30 mouse cellular contexts compared by ENCODE assay signal in genomic region chr15:11877273-11877672, GRCm38 (mm10). TPM values are rescaled to one million over a fixed set of nuclear protein-coding genes. Genes with fewer than 3 reads are reported as not detected.
DNase-seq lines count a peak whose midpoint lies in the region; ATAC-seq and TF ChIP-seq lines count a peak whose summit lies in the region.
"Had no signal": no experiment of that assay in that cellular context is flagged by ENCODE, and none has a peak within 500 bp of the region (broad histone marks: within the 10 kb centered on the region; RNA-seq: fewer than 3 reads in every experiment).

No protein-coding gene starts in this region.

- no peak overlapping the region for H3K4me2 ChIP-seq in heart, embryonic 12.5 days
- no peak overlapping the region for H3K4me2 ChIP-seq in lung, postnatal 0 days (replicated peaks; ENCODE audit: low read depth, low read length)
- H3K4me2 ChIP-seq: embryonic facial prominence, embryonic 13.5 days; forebrain, embryonic 13.5 days; hindbrain, embryonic 12.5 days; intestine, embryonic 15.5 days; limb, embryonic 15.5 days; liver, embryonic 13.5 days; midbrain, embryonic 12.5 days; neural tube, embryonic 12.5 days had no signal

- no peak overlapping the region for H3K4me3 ChIP-seq in heart, embryonic 12.5 days
- H3K4me3 ChIP-seq in lung, postnatal 0 days (ENCODE audit: low read depth, low read length), result no peak overlapping the region
- H3K4me3 ChIP-seq: embryonic facial prominence, embryonic 13.5 days; erythroblast, embryonic 14.5 days; forebrain, embryonic 13.5 days; hindbrain, embryonic 12.5 days; intestine, embryonic 15.5 days; limb, embryonic 15.5 days; liver, embryonic 13.5 days; midbrain, embryonic 12.5 days; myocyte; neural tube, embryonic 12.5 days had no signal

- H3K4me1 ChIP-seq in heart, embryonic 12.5 days (replicated peaks), result 0 out of 2 replicates have a peak, but pooled peaks cover 7% of the 10 kb centered on the region
- no peaks in the 10 kb centered on the region for H3K4me1 ChIP-seq in lung, postnatal 0 days (ENCODE audit: insufficient read depth, low read depth, low read length)
- H3K4me1 ChIP-seq: embryonic facial prominence, embryonic 13.5 days; forebrain, embryonic 13.5 days; hindbrain, embryonic 12.5 days; intestine, embryonic 15.5 days; limb, embryonic 15.5 days; liver, embryonic 13.5 days; midbrain, embryonic 12.5 days; neural tube, embryonic 12.5 days had no signal

- WGBS in heart, embryonic 12.5 days, result 59% methylated on average over 2 of the region's 2 CpGs
- WGBS in lung, postnatal 0 days, result 54% methylated on average over 2 of the region's 2 CpGs

- no peak overlapping the region for H3K27ac ChIP-seq in heart, embryonic 12.5 days (ENCODE audit: poor library complexity, severe bottlenecking)
- no peak overlapping the region for H3K27ac ChIP-seq in lung, postnatal 0 days (ENCODE audit: low read length)
- H3K27ac ChIP-seq: embryonic facial prominence, embryonic 13.5 days; forebrain, embryonic 13.5 days; hindbrain, embryonic 12.5 days; hindbrain, postnatal 0 days; intestine, embryonic 15.5 days; limb, embryonic 15.5 days; liver, embryonic 13.5 days; midbrain, embryonic 12.5 days; neural tube, embryonic 12.5 days had no signal

- TF ChIP-seq CTCF in lung, postnatal 0 days (IDR thresholded peaks at IDR 0.05), result no peak

- peaks cover 5% of the 10 kb centered on the region; the same call in 1 of the 2 replicates for H3K9me3 ChIP-seq in heart, embryonic 12.5 days (replicated peaks)
- 0 out of 2 replicates have a peak, but pooled peaks cover 3% of the 10 kb centered on the region for H3K9me3 ChIP-seq in lung, postnatal 0 days (ENCODE audit: low read length)
- H3K9me3 ChIP-seq: intestine, embryonic 15.5 days; limb, embryonic 15.5 days; liver, embryonic 13.5 days; neural tube, embryonic 12.5 days had no signal

- H3K36me3 ChIP-seq in heart, embryonic 12.5 days, result peaks cover 17% of the 10 kb centered on the region
- no peaks in the 10 kb centered on the region for H3K36me3 ChIP-seq in lung, postnatal 0 days (ENCODE audit: insufficient read depth, low read length)
- H3K36me3 ChIP-seq: embryonic facial prominence, embryonic 13.5 days; hindbrain, embryonic 12.5 days; intestine, embryonic 15.5 days; limb, embryonic 15.5 days; midbrain, embryonic 12.5 days; neural tube, embryonic 12.5 days had no signal

- intact Hi-C loops in heart, postnatal 10 days (cut with DNase I), result no loop called here
- intact Hi-C loops in heart, postnatal 25 days (cut with DNase I), result no loop called here

- ATAC-seq in heart, embryonic 12.5 days (ENCODE audit: insufficient number of reproducible peaks, low FRiP score), result no peak
- no peak for ATAC-seq in lung, postnatal 0 days
- ATAC-seq: forebrain, embryonic 13.5 days; hindbrain, postnatal 0 days; intestine, embryonic 15.5 days had no signal

- H3K27me3 ChIP-seq in heart, embryonic 12.5 days (replicated peaks), result no peaks in the 10 kb centered on the region
- no peaks in the 10 kb centered on the region for H3K27me3 ChIP-seq in lung, postnatal 0 days (replicated peaks; ENCODE audit: insufficient read depth, low read length)
- H3K27me3 ChIP-seq: embryonic facial prominence, embryonic 13.5 days; forebrain, embryonic 13.5 days; hindbrain, embryonic 12.5 days; intestine, embryonic 15.5 days; limb, embryonic 15.5 days; liver, embryonic 13.5 days; midbrain, embryonic 12.5 days; neural tube, embryonic 12.5 days had no signal

- no peak for TF ChIP-seq EP300 in lung, postnatal 0 days (IDR thresholded peaks at IDR 0.05)

- H3K9ac ChIP-seq in heart, embryonic 12.5 days, result no peak overlapping the region
- H3K9ac ChIP-seq in lung, postnatal 0 days (replicated peaks; ENCODE audit: low read depth), result no peak overlapping the region
- H3K9ac ChIP-seq: embryonic facial prominence, embryonic 13.5 days; forebrain, embryonic 13.5 days; hindbrain, embryonic 12.5 days; intestine, embryonic 15.5 days; limb, embryonic 15.5 days; liver, embryonic 13.5 days; midbrain, embryonic 12.5 days; neural tube, embryonic 12.5 days had no signal

- peak; percentile 92 for DNase-seq in heart, adult 11 months
- DNase-seq in heart, postnatal 10 days, result peak; percentile 12 to 41
- DNase-seq in heart, postnatal 25 days (ENCODE audit: low spot score), result no peak
- peak; percentile 41 for DNase-seq in lung, postnatal 36 days
- no peak for DNase-seq in lung, postnatal 0 days (ENCODE audit: low spot score)
- no peak for DNase-seq in left cerebral cortex, adult 11 months (ENCODE audit: low spot score)
- DNase-seq: adrenal gland, postnatal 25 days; cerebellum, adult 11-12 months; cerebellum, adult 9-11 months; embryo, embryonic 11 days; gastrocnemius, postnatal 10 days; kidney, postnatal 14 days; liver, embryonic 13.5 days; lung, adult 18-20 months; lung, postnatal 10 days; thymus, postnatal 4 days had no signal

RNA-seq across cellular contexts. Expression of gene Npr3, which starts 29.8 kb away (rescaled TPM):
- 16.4 and 17.6 TPM in 2 replicates for polyA plus RNA-seq in heart, embryonic 12.5 days (2016; fragmentation: Nextera tagmentation; extraction: Ambion mirVana)
- 10 to 100 TPM; 29.2 to 32.9 TPM for total RNA-seq in heart, postnatal 10 days (2021)
- total RNA-seq in heart, postnatal 25 days (2021), result 10 to 100 TPM; 34.0 to 38.2 TPM
- 11.2 and 16.4 TPM in 2 replicates for polyA plus RNA-seq in lung, postnatal 0 days (2015; fragmentation: Nextera tagmentation; extraction: Ambion mirVana)
- total RNA-seq: granulocyte monocyte progenitor cell, adult 5-6 weeks; megakaryocyte, adult 5-6 weeks; MEL had no signal
- polyA plus RNA-seq: erythroblast, embryonic 14.5 days had no signal

Comparison
In these comparisons a context has a peak if more than half of its experiments do, and no peak if none do; other contexts are left out.
1. DNase-seq: peak in heart, adult 11 months (single experiment), heart, postnatal 10 days (2 of 2) and lung, postnatal 36 days (single experiment); none in heart, postnatal 25 days (single experiment), lung, postnatal 0 days (single experiment) and left cerebral cortex, adult 11 months (single experiment).